Mouse (Mus musculus) cortical plate, adult 2 months (tissue): ENCODE measurements around the gene Gm11236. TPM values are rescaled to one million over a fixed set of nuclear protein-coding genes. Genes with fewer than 3 reads are reported as not detected.
A peak's percentile ranks its signal among the peaks of the same experiment; 100 is the strongest.
"Not testable (repeated sequence)": the region's sequence is repeated elsewhere in the genome, so short reads cannot be mapped to it uniquely, and the experiment has no call there.

ENCODE experiments used
- H3K27ac ChIP-seq: fragments of 200-500 bp; 2 replicates; pipeline ENCODE4 v1.5.1; 2012; ENCODE audit warnings: low read length, control low read depth, inconsistent platforms; ENCODE audit not compliant: insufficient read depth
- H3K4me1 ChIP-seq: fragments of 200-500 bp; 2 replicates; pipeline ENCODE4 v1.6.1; 2011; ENCODE audit warnings: low read length; ENCODE audit not compliant: control insufficient read depth, insufficient read depth
- H3K4me3 ChIP-seq: fragments of 200-500 bp; 2 replicates; pipeline ENCODE4 v1.5.1; 2011; ENCODE audit warnings: mild to moderate bottlenecking, low read length, control low read depth; ENCODE audit not compliant: insufficient read depth
- CTCF ChIP-seq: fragments of 200-500 bp; IDR thresholded peaks from 2 replicates; pipeline ENCODE4 v1.5.1; 2011; ENCODE audit warnings: mild to moderate bottlenecking, control low read depth, low read length; ENCODE audit not compliant: insufficient read depth; ENCODE audit errors: extremely low read depth
- POLR2A ChIP-seq: fragments of 200-500 bp; IDR thresholded peaks from 2 replicates; pipeline ENCODE4 v1.6.1; 2011; ENCODE audit warnings: mild to moderate bottlenecking, low read length, control low read depth; ENCODE audit not compliant: insufficient read depth; ENCODE audit errors: extremely low read depth
- polyA plus RNA-seq: library from polyadenylated mRNA; depleted of rRNA; stranded (reverse); fragments of >200 nt; gene quantifications from 2 replicates; pipeline ENCODE4 v1.2.3, GENCODE M21; 2012; rRNA removed

Gm11236 gene
- polyA plus RNA-seq: not detected in 2 replicates

DNA sequence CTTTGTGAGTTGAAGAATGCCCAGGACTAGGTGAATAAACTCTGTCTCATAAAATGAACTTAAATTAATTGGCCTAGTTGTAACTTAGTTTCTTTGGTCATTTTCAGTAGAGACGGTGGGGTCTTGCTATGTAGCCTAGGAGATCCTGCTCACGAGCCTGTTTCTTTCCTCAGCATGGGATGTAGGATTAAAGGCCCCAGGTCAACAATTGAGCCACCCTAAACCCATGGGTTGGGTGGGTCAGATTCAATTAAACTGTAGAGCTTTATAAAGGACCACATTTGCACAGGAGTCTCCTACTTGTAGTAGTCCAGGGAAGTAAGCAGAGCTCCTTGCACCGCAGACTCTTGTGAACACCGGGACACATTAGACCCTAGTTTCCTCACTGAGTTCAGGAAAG, at the start of gene Gm11236:
Gm11236 (plus strand) TSS at position 301 of the 400 bp plus-strand sequence.
- H3K4me3 ChIP-seq, H3K27ac ChIP-seq, H3K4me1 ChIP-seq: not testable (repeated sequence)

DNA sequence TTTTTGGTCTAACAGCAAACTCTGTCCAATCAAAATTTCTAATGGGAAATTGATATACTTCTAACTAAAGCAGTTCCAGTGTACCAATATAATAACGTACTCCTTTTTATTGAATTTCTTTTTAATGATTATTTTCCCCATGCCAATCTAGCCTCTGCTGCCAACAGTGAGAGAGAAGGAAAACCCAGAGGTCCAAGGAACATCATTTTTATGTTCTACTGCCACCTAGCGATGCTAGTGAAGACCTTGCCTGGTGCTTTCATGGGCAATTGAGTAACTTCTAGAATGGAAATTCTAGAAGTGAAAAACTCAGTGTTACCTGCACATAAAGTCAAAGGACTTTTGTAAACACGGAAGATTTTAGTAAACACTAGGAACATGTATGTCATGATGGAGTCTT, 38.7 kb upstream of the Gm11236 start:
- Histone ChIP-seq H3K4me3 (no peak overlapping the region), H3K4me1 (no peaks in the 10 kb centered on the region), H3K27ac (no peak overlapping the region)
- no peak for TF ChIP-seq POLR2A
- peak; percentile 68; the same call in 1 of the 2 replicates for TF ChIP-seq CTCF

DNA sequence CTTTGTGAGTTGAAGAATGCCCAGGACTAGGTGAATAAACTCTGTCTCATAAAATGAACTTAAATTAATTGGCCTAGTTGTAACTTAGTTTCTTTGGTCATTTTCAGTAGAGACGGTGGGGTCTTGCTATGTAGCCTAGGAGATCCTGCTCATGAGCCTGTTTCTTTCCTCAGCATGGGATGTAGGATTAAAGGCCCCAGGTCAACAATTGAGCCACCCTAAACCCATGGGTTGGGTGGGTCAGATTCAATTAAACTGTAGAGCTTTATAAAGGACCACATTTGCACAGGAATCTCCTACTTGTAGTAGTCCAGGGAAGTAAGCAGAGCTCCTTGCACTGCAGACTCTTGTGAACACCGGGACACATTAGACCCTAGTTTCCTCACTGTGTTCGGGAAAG, 30.3 kb upstream of the Gm11236 start, which contains the start of gene Gm11238:
Gm11238 (plus strand) TSS at position 301 of the 400 bp plus-strand sequence.
- H3K4me1 ChIP-seq, H3K4me3 ChIP-seq, H3K27ac ChIP-seq: not testable (repeated sequence)

DNA sequence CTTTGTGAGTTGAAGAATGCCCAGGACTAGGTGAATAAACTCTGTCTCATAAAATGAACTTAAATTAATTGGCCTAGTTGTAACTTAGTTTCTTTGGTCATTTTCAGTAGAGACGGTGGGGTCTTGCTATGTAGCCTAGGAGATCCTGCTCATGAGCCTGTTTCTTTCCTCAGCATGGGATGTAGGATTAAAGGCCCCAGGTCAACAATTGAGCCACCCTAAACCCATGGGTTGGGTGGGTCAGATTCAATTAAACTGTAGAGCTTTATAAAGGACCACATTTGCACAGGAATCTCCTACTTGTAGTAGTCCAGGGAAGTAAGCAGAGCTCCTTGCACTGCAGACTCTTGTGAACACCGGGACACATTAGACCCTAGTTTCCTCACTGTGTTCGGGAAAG, 15.2 kb upstream of the Gm11236 start, which contains the start of gene Gm11237:
Gm11237 (plus strand) TSS at position 301 of the 400 bp plus-strand sequence.
- not testable (repeated sequence) for H3K4me3 ChIP-seq, H3K4me1 ChIP-seq, H3K27ac ChIP-seq

DNA sequence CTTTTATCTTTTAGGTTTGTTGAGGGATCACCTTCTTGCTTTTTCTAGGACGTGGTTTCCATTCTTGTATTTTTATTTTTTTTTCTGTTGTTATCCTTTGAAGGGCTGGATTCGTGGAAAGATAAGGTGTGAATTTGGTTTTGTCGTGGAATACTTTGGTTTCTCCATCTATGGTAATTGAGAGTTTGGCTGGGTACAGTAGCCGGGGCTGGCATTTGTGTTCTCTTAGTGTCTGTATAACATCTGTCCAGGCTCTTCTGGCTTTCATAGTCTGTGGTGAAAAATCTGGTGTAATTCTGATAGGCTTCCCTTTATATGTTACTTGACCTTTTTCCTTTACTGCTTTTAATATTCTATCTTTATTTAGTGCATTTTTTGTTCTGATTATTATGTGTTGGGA, 23.9 kb downstream of the Gm11236 start:
- not testable (repeated sequence) for H3K4me3 ChIP-seq, H3K4me1 ChIP-seq, H3K27ac ChIP-seq

DNA sequence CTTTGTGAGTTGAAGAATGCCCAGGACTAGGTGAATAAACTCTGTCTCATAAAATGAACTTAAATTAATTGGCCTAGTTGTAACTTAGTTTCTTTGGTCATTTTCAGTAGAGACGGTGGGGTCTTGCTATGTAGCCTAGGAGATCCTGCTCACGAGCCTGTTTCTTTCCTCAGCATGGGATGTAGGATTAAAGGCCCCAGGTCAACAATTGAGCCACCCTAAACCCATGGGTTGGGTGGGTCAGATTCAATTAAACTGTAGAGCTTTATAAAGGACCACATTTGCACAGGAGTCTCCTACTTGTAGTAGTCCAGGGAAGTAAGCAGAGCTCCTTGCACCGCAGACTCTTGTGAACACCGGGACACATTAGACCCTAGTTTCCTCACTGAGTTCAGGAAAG, 30.1 kb downstream of the Gm11236 start, which contains the start of gene Gm11239:
Gm11239 (plus strand) TSS at position 301 of the 400 bp plus-strand sequence.
- not testable (repeated sequence) for H3K4me1 ChIP-seq, H3K27ac ChIP-seq, H3K4me3 ChIP-seq

DNA sequence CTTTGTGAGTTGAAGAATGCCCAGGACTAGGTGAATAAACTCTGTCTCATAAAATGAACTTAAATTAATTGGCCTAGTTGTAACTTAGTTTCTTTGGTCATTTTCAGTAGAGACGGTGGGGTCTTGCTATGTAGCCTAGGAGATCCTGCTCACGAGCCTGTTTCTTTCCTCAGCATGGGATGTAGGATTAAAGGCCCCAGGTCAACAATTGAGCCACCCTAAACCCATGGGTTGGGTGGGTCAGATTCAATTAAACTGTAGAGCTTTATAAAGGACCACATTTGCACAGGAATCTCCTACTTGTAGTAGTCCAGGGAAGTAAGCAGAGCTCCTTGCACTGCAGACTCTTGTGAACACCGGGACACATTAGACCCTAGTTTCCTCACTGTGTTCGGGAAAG, 45.3 kb downstream of the Gm11236 start, which contains the start of gene Gm428:
Gm428 (plus strand) TSS at position 301 of the 400 bp plus-strand sequence.
- not testable (repeated sequence) for H3K4me1 ChIP-seq, H3K27ac ChIP-seq, H3K4me3 ChIP-seq

Other genes with a start within 250 kb of the Gm11236 start
- not detected in 2 replicates for gene Gm11487, start 233.0 kb upstream of the Gm11236 start, polyA plus RNA-seq
- not detected in 2 replicates for gene Gm11238, start 30.2 kb upstream of the Gm11236 start, polyA plus RNA-seq
- gene Gm11237, start 15.1 kb upstream of the Gm11236 start, polyA plus RNA-seq: not detected in 2 replicates
- not detected in 2 replicates for gene Gm11239, start 30.2 kb downstream of the Gm11236 start, polyA plus RNA-seq
- not detected in 2 replicates for gene Gm428, start 45.4 kb downstream of the Gm11236 start, polyA plus RNA-seq
- 0.06 TPM in 1 of 2 replicates, not detected in the other for gene Rasef, start 152.9 kb downstream of the Gm11236 start, polyA plus RNA-seq
- gene Gm11758, start 238.1 kb downstream of the Gm11236 start, polyA plus RNA-seq: not detected in 2 replicates